Mouse (Mus musculus) gastrocnemius, adult 2 months (tissue): ENCODE results near the gene Gatad2a. TPM values are rescaled to one million over a fixed set of nuclear protein-coding genes. Genes with fewer than 3 reads are reported as not detected.

ENCODE experiments used
- DNase-seq: peaks from one replicate; pipeline ENCODE4 v3.0.0; 2022
- H3K27ac ChIP-seq: fragments of 200-600 bp; 2 replicates; pipeline ENCODE4 v1.8.1; 2022; ENCODE audit warnings: mild to moderate bottlenecking
- H3K4me3 ChIP-seq: fragments of 200-600 bp; 2 replicates; pipeline ENCODE4 v1.8.1; 2022; ENCODE audit warnings: mild to moderate bottlenecking, moderate library complexity
- CTCF ChIP-seq: fragments of 200-600 bp; IDR thresholded peaks from 2 replicates; pipeline ENCODE4 v1.8.1; 2022; ENCODE audit warnings: antibody characterized with exemption, mild to moderate bottlenecking, moderate library complexity
- intact Hi-C: fragments of 180-260 bp; cut with DNase I; formaldehyde crosslinking; loops from one replicate; pipeline ENCODE4 v1.15.1; 2025
- total RNA-seq, 2 experiments: library from RNA; stranded (reverse); gene quantifications; 2 replicates each; pipeline ENCODE4 v1.2.3; 2021

Gatad2a gene
- total RNA-seq, 2 experiments from 2014 or later = 26.5 to 32.6 TPM

DNA sequence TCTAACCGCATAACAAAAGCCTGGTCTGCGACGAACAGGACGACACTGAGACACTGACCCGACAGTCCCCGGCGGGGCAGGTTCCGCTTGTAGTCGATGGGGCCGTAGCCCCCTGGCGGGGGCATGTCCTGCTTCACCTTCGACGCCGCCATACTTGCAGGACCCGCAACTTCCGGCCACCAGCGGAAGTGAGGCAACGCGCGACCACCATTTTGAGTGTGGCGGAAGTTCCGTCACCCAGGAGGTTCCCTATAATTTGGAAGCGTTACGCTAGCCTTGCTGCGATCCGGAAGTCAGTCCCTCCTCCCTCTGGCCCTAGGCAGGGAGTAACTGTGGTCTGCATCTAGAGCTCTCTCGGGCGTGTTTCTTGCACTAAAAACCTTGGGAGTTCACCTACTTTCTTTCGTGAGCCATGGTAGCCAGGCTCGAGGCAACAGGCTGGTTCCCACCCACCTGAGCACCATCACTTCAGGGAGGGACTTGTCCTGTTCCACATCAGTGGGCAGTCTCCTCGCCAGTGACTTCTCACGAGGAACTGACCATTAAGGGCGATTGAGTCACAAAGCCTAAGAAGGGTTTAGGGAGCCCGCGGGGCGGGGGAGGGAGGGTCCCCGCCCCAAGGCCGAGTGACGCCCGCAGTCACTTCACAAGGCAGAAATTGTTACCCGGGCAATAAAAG is 94.6 kb downstream of the Gatad2a start:
- intact Hi-C loops = no loop called here
- Histone ChIP-seq H3K4me3 (peak overlapping the region; percentile 92), H3K27ac (peak overlapping the region; percentile 99)
- peak; percentile 80 for TF ChIP-seq CTCF
- DNase-seq = peak; percentile 97

DNA sequence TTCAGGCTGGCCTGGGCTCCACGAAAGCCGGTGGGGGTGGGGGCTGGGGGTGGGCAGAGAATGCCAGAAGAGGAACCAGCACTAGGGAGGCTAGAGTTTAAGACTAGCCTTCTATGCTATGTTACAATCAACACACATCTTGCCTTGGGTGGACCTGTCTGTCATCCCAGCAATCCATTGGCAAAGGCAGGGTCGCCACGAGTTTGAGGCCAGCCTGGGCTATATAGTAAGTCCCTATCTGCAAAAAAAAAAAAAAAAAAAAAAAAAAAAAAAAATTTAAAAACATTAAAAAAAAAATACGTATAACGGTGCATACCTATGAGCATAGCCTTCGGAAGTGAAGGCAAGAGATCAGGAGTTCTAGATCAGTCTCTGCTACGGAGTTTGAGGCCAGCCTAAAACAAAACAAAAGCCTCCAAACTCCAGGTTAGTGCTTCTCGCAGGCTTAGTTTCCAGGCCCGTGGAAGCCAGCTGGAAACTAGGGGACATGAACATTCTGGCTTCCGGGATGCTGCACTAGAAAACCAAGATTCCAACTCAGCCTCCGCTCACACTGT is 95.2 kb downstream of the Gatad2a start:
- TF ChIP-seq CTCF = no peak
- intact Hi-C loops = no loop called here
- Histone ChIP-seq H3K27ac (peak overlapping the region; percentile 99), H3K4me3 (peak overlapping the region; percentile 92)
- no peak for DNase-seq

DNA sequence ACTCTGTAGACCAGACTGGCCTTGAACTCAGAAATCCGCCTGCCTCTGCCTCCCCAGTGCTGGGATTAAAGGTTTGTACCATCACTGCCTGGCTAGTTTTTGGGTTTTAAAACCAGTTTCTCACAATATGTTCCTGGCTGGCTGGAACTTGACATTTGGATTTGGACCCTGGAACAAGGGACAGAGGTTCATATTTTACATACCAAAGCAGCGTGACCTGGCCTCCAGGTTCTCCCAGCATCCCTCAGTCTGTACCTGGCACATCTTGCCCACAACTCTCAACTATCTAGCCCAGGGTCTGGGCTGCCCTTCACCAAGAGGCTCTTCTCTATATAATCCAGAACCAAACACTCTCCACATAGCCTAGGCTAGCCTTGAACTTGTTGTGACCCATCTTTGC is 96.3 kb downstream of the Gatad2a start:
- intact Hi-C loops = no loop called here
- Histone ChIP-seq H3K27ac (no peak overlapping the region), H3K4me3 (peak overlapping the region; percentile 92)
- TF ChIP-seq CTCF = no peak
- DNase-seq = no peak

DNA sequence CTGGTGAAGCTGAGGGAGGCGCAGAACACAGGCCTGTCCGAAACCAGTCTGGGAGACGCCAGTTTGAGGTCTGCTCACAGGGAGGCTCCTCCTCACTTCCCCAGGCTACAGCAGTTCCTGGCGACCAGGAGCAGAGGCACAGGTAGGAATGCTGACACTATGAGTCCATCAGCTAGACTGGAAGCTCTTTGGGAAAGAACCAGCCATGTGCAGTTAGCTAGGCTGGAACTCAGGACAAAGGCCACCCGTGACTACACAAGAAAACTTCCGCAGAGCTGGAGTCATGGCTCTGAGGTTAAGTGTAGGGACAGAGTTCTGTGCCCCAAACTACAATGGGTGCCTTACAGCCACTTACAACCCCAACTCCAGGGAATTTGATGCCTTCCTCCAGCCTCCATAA is 98.3 kb downstream of the Gatad2a start:
- Histone ChIP-seq H3K27ac (peak overlapping the region; percentile 63; the same call in 1 of the 2 replicates), H3K4me3 (peak overlapping the region; percentile 5)
- no peak for DNase-seq
- intact Hi-C loops = no loop called here
- TF ChIP-seq CTCF = no peak

DNA sequence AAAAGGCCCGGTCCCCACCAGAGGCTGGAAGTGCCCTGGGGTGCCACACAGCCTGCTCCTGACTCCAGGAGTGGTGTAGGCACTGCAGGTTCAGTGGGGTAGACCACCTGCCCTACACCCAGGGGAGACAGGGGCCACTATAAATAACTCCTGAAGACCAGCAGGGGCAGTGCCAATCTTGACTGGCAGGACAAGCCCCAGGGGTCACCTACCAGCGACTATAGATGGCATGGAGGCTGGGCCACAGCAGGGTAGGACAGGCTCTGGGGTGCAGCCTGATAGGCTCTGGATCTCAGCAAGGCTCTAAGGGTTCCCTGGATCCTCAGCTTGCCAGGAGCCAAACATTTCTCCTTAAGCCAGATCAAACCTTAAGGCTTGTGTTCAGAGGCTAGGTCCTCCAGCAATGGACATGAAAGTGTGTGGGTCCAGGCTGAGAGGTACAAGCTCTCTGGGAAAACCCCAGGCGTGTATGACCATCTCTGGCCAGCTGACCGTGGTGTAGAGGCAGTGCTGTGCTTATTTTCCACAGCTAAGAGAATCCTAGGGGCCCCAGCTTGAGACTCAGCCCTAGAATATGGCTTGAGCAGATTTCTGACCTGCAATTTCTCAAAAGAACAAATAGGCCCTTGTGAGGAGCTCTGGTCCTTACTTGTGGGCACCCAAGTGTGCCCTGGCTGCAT is 100.3 kb downstream of the Gatad2a start:
- Histone ChIP-seq H3K27ac (peak overlapping the region; percentile 63), H3K4me3 (0 out of 2 replicates have a peak overlapping the region, but pooled peaks have one; percentile 11)
- DNase-seq = no peak
- intact Hi-C loops = no loop called here
- no peak for TF ChIP-seq CTCF

DNA sequence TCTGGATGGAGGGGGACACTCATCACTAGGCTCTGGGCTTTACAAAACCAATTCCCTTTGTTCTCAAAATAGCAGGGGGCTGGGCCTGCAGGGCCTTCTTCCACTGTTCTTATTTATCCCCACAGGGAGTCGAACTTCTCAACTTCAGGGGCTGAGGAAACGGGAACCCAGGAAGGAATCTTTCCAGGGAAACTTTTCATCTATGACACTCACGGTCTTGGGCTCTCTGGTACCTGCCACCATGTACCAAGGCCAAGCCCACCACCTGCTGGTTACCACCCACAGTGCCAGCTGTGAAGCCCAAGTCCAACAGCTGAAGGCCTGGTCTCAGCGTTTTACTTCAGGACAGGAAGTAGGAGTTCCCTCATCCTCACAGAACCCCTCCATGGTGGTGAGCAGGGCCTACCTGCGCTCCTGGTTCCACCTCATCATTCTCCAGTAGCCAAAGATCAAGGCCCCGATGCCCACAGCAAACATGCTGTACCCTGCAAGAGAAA is 101.3 kb downstream of the Gatad2a start:
- TF ChIP-seq CTCF = no peak
- intact Hi-C loops = no loop called here
- DNase-seq = no peak
- Histone ChIP-seq H3K4me3 (no peak overlapping the region), H3K27ac (peak overlapping the region; percentile 63; the same call in 1 of the 2 replicates)

DNA sequence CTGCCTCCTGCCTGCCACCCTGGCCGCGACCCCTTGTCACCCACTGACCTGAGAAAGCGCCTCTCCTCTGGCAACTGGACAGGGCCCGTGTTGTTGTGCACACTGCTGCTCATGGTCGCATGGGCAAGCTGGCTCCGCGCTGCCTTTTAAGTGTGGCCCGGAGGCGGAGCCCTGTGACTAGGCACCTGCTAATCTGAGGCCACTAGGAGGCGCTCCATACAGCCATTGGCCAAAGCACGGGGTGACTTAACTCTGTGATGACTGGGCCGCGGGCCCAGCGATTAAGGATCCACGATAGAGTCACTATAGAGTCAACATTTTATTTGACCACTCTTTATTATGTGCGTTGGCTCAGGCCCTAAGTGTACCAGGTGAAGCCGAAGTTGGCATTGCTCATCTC is 102.3 kb downstream of the Gatad2a start:
- TF ChIP-seq CTCF = peak; percentile 65
- Histone ChIP-seq H3K4me3 (no peak overlapping the region), H3K27ac (no peak overlapping the region)
- intact Hi-C loops = no loop called here
- DNase-seq = peak; percentile 70

DNA sequence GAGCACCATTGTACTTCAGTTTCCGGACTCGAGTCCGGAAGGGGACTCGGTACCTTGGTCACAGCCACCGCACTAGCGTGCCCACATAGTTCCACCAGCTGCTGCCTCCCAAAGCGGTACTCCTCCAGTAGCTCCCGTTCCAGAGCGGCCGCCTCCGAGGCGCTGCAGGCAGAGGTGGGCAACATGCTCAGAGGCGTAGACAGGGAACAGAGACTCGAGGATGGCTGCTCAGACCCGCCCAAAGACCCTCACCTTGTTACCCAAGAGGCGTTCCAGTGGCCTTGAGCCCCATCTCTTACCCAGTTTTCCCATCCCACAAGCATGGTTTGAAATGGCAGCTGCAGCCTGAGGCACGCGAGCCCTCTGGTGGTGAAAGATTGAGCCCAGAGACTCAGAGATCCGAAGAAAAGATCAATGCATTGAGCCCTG is 105.4 kb downstream of the Gatad2a start:
- TF ChIP-seq CTCF = peak; percentile 71
- no peak for DNase-seq
- intact Hi-C loops = loop anchor here (1.0 kb wide), 1 partner anchor 17 kb away; no protein-coding TSS in a partner anchor

DNA sequence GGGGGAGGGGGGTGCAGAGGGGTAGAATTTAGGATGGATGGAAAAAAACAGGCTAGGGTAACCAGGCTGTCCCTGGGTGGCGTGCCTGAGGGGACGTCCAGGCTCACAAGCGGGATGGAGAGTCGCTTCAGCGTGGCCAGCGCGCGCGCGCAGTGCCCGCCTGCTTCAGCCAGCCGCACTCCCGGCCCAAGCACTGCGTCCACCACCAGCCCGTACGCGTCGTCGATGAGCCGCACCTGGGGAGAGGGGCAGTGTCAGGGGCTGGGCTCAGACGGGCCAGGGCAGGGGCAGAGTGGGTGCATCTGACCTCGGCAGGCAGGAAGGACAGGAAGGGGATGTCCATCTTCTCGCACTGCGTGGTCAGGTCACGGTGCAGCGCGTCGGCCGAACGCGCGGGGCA is 107.3 kb downstream of the Gatad2a start:
- no peak for DNase-seq
- intact Hi-C loops = no loop called here
- no peak for TF ChIP-seq CTCF
- H3K27ac ChIP-seq = peak overlapping the region; percentile 62
- peak overlapping the region; percentile 72 for H3K4me3 ChIP-seq

More for the DNA sequence above, 105.4 kb downstream of the Gatad2a start:
- Histone ChIP-seq H3K27ac (no peak overlapping the region), H3K4me3 (no peak overlapping the region)

DNA sequence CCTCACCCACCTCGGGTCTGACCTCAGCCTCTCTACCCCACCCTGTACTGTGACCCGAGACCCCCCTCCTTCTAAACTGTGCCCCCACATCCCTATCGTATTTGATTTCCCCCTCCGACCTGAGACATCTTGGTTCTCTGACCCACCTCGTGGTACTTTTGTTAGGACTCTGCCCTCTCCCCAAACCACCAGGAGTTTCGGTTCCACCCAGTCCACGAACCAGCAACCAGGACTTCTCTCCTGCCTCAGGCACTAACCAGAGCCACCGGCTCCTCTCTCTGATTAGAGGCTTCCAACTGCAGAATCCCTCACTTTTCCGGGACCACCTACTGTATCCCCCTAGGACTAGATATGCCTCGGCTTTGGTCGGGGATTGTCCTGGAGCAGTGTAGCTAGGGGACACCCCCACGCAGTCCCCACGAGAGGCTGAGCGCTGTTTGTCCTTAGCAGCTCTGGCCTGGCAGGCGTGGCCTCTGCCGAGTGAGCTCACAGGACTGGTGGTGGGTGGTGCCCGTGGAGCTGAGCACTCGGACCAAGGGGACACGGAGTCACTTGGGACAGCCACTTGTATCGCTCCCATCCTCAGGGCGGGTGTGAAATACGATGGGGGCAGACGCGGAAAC is 107.8 kb downstream of the Gatad2a start:
- Histone ChIP-seq H3K4me3 (peak overlapping the region; percentile 72), H3K27ac (peak overlapping the region; percentile 62)
- no peak for TF ChIP-seq CTCF
- DNase-seq = peak; percentile 67
- intact Hi-C loops = no loop called here

DNA sequence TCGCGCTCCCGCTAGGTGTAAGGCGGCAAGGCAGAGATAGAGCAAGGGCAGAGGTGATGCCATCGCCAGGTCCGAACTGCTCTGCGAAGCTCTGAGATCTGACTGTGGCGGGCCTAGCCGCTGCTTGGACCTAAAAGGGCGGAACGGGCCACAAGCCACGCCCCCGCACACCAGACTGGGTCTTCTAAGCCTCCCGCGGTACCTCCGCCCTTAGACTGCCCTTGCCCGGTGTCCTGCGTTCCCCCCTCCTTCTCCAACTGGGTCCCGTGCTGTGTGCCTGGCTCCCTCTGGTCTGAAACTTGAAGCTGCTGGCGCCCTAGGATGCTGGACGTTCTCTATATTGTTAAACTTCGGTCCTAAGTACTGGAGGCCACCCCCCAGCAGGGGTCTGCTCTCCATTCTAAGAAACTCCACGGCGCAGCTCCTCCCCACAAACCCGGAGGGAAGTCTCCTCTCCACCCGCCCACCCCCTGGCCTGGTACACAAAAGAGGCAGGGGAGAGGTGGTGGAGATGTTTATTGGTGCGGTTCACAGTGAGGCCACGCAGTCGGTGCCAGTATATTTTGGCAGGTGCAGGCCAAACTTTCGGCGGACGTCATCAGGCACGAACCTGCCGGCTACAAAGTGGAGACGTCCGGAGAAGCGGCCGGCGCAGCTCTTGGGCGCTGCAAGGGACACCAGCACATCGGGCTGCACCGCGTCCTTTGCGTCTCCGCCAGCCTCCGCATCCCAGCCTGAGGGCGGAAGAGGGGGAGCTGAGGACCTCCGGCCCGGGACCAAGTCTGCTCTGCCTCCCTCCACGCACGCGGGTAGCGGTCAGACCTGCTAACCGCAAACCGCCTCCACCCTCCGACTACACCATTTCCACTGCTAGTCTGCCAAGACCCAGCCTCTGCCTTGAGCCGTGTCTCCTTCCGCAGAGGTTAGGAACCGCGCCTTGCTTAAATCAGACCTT is 108.6 kb downstream of the Gatad2a start, which contains the start of gene Cilp2:
Cilp2 (minus strand) TSS at position 399 of the 955 bp plus-strand sequence.
- intact Hi-C loops = no loop called here
- peak within 1 kb of the TSS; percentile 62 for H3K27ac ChIP-seq
- DNase-seq = peak; percentile 78

More for the DNA sequence above, 108.6 kb downstream of the Gatad2a start, which contains the start of gene Cilp2:
- H3K4me3 ChIP-seq = peak within 1 kb of the TSS; percentile 72
- no peak for TF ChIP-seq CTCF
